Mouse (Mus musculus) heart, postnatal 14 days (tissue): ENCODE measurements around the gene Gm17359. TPM values are rescaled to one million over a fixed set of nuclear protein-coding genes. Genes with fewer than 3 reads are reported as not detected.

ENCODE experiments used
- total RNA-seq, 2 experiments: library from RNA; stranded (reverse); gene quantifications; 2 replicates each; pipeline ENCODE4 v1.2.3; 2021

Gene Gm17359
- total RNA-seq, 2 experiments from 2014 or later = not detected

Other genes starting within 250 kb of the Gm17359 start
- 10 to 100 TPM; 34.9 to 35.6 TPM for gene Rapgef2, start 50.1 kb upstream of the Gm17359 start, total RNA-seq
- gene Fnip2, start 231.1 kb downstream of the Gm17359 start, total RNA-seq = 10 to 100 TPM; 13.9 to 15.9 TPM